ENCODE assay signal across 16 mouse cellular contexts in genomic region chr16:66407445-66407844, GRCm38 (mm10).
A peak's percentile ranks its signal among the peaks of the same experiment; 100 is the strongest.
DNase-seq lines count a peak whose midpoint lies in the region; TF ChIP-seq lines count a peak whose summit lies in the region.
"Had no signal": no experiment of that assay in that cellular context is flagged by ENCODE, and none has a peak within 500 bp of the region (broad histone marks: within the 10 kb centered on the region; RNA-seq: fewer than 3 reads in every experiment).

No protein-coding gene starts in this region.

- no peak overlapping the region for H3K9ac ChIP-seq in MEL (ENCODE audit: control insufficient read depth, low read depth, low read length, poor library complexity, severe bottlenecking)

- TF ChIP-seq POLR2A in MEL (IDR thresholded peaks at IDR 0.05; ENCODE audit: control insufficient read depth in 1 of 2, insufficient read depth in 1 of 2, low read depth in 1 of 2, low read length in 2 of 2, poor library complexity in 1 of 2) = no peak

- no peaks in the 10 kb centered on the region for H3K36me3 ChIP-seq in MEL (ENCODE audit: control insufficient read depth in 1 of 2, insufficient read depth in 2 of 2, low read length in 2 of 2)
- H3K36me3 ChIP-seq: G1E had no signal

- H3K27ac ChIP-seq in MEL (ENCODE audit: control insufficient read depth, low read depth, low read length) = peak overlapping the region; percentile 42

- no peak for TF ChIP-seq CTCF in MEL (IDR thresholded peaks at IDR 0.05 in 2 of 3, conservative IDR thresholded peaks at IDR 0.05 in 1 of 3; ENCODE audit: control insufficient read depth in 1 of 3, insufficient read depth in 1 of 3, low read depth in 2 of 3, low read length in 3 of 3, poor library complexity in 1 of 3, severe bottlenecking in 1 of 3)

- no peaks in the 10 kb centered on the region for H3K27me3 ChIP-seq in MEL (ENCODE audit: control insufficient read depth in 1 of 2, insufficient read depth in 2 of 2, low read length in 2 of 2)
- H3K27me3 ChIP-seq: CH12.LX had no signal

- peaks cover 0 to 2% of the 10 kb centered on the region in 2 experiments; a peak in 1 of 4 replicates for H3K4me1 ChIP-seq in MEL (ENCODE audit: control insufficient read depth in 1 of 2, insufficient read depth in 2 of 2, low read length in 2 of 2)

- TF ChIP-seq EP300 in MEL (IDR thresholded peaks at IDR 0.05; ENCODE audit: low read depth in 1 of 2, low read length in 2 of 2) = peak in 1 of 2 experiments; percentile 61; a peak in 1 of 4 replicates

- no peak for TF ChIP-seq RAD21 in MEL (IDR thresholded peaks at IDR 0.05; ENCODE audit: low read depth, low read length)

- H3K4me3 ChIP-seq in MEL (ENCODE audit: control insufficient read depth in 1 of 2, insufficient read depth in 1 of 2, low read depth in 2 of 2, low read length in 2 of 2) = peak overlapping the region in 1 of 2 experiments; percentile 32; a peak in 1 of 4 replicates

- H3K9me3 ChIP-seq in MEL (replicated peaks; ENCODE audit: insufficient read depth, low read length) = no peaks in the 10 kb centered on the region

- DNase-seq in MEL (ENCODE audit: low read depth, low spot score) = no peak
- no peak for DNase-seq in embryo, embryonic 11 days
- DNase-seq: adrenal gland, adult 2 months; adrenal gland, adult 8-10 months; adrenal gland, postnatal 10 days; adrenal gland, postnatal 14 days; adrenal gland, postnatal 25 days; adrenal gland, postnatal 36 days; B cell, adult 2 months; cerebellum, adult 11 months; cerebellum, adult 11-12 months; cerebellum, adult 18-20 months; cerebellum, adult 2 months; cerebellum, adult 8-10 months had no signal

- H3K79me2 ChIP-seq in MEL (ENCODE audit: control insufficient read depth, insufficient read depth, low read length, poor library complexity) = no peaks in the 10 kb centered on the region

TF ChIP-seq in MEL, 35 proteins besides CTCF, POLR2A, EP300 and RAD21:
- no peak for TF ChIP-seq TAL1 (IDR thresholded peaks at IDR 0.05; ENCODE audit: low read length)
- TF ChIP-seq MAZ (IDR thresholded peaks at IDR 0.05; ENCODE audit: low read depth, low read length) = no peak
- peak; percentile 53; the same call in 1 of the 2 replicates for TF ChIP-seq TCF12 (IDR thresholded peaks at IDR 0.05; ENCODE audit: low read depth, low read length)
